Mouse (Mus musculus): ENCODE measurements around the gene C1qtnf6.

DNA sequence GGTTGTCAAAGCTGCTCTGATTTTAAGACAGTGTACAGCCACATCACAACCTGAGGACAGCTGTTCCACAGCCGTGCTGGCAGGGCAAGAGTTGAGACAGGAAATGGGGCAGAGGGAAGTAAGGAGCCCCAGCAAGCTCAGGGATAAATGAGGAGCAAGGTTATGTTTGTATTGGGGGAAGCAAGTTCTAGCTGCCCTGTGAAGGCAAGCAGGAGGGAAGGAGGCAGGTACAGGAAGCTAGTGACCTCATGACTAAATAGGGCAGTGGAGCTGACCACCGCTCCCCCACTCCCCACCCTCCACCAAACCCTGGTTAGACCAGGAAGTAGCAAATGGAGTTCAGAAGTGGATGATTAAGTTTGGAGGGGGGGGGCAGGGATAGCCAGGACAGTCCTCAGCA is 50.2 kb downstream of the C1qtnf6 start:
- TF ChIP-seq POLR2A (IDR thresholded peaks at IDR 0.05; ENCODE audit: low read depth, low read length) (no peak), CTCF (IDR thresholded peaks at IDR 0.05; ENCODE audit: extremely low read depth, insufficient read depth, insufficient read length, insufficient replicate concordance) (no peak)

Measured in spleen, adult 2 months (tissue).